In genomic region chr10:93430915-93431522, GRCm38 (mm10) we compare ENCODE assay signal across 8 mouse cellular contexts. TPM values are rescaled to one million over a fixed set of nuclear protein-coding genes. Genes with fewer than 3 reads are reported as not detected.
DNase-seq lines count a peak whose midpoint lies in the region; ATAC-seq and TF ChIP-seq lines count a peak whose summit lies in the region.

No protein-coding gene starts in this region.

- TF ChIP-seq CTCF in ES-Bruce4 (IDR thresholded peaks at IDR 0.05; ENCODE audit: low read depth, low read length) = no peak

- DNase-seq in adrenal gland, adult (ENCODE audit: inconsistent age in 2 of 2, low spot score in 1 of 2) = peak; percentile 32 to 66
- no peak for DNase-seq in adrenal gland, postnatal 4 days (ENCODE audit: low spot score in 2 of 2)
- peak; percentile 39 to 51 for DNase-seq in kidney, postnatal 25 days
- DNase-seq in midbrain, embryonic 10.5 days (ENCODE audit: low spot score) = peak; percentile 78
- peak; percentile 45 to 62 for DNase-seq in thymus, postnatal 10 days (ENCODE audit: low spot score in 2 of 2)
- DNase-seq in layer of hippocampus, postnatal 36 days = no peak

- H3K4me2 ChIP-seq in forebrain, embryonic 15.5 days (replicated peaks) = peak overlapping the region; percentile 55

- 0 out of 2 replicates have a peak, but pooled peaks have one; percentile 30 for ATAC-seq in forebrain, embryonic 15.5 days (replicated peaks)

- no peak for TF ChIP-seq EP300 in ES-Bruce4 (IDR thresholded peaks at IDR 0.05; ENCODE audit: insufficient read depth, low read depth, low read length)

- peaks cover 2% of the 10 kb centered on the region for H3K4me1 ChIP-seq in ES-Bruce4 (ENCODE audit: control insufficient read depth, insufficient read depth, low read length)
- H3K4me1 ChIP-seq in forebrain, embryonic 15.5 days = peaks cover 29% of the 10 kb centered on the region
- H3K4me1 ChIP-seq in midbrain, embryonic 10.5 days = peaks cover 28% of the 10 kb centered on the region

- TF ChIP-seq POLR2A in ES-Bruce4 (IDR thresholded peaks at IDR 0.05; ENCODE audit: insufficient read depth, low read length) = no peak

- H3K9me3 ChIP-seq in ES-Bruce4 (replicated peaks; ENCODE audit: control insufficient read depth, insufficient read depth, low read length, poor library complexity, severe bottlenecking) = no peaks in the 10 kb centered on the region
- no peaks in the 10 kb centered on the region for H3K9me3 ChIP-seq in forebrain, embryonic 15.5 days
- no peaks in the 10 kb centered on the region for H3K9me3 ChIP-seq in midbrain, embryonic 10.5 days (replicated peaks)

- WGBS in forebrain, embryonic 15.5 days = 5% methylated on average over 22 of the region's 22 CpGs
- 10% methylated on average over 22 of the region's 22 CpGs for WGBS in midbrain, embryonic 10.5 days

- H3K27ac ChIP-seq in ES-Bruce4 (ENCODE audit: insufficient read depth, low read length) = no peak overlapping the region
- H3K27ac ChIP-seq in forebrain, embryonic 15.5 days (replicated peaks) = peak overlapping the region; percentile 56
- peak overlapping the region; percentile 85 for H3K27ac ChIP-seq in midbrain, embryonic 10.5 days (replicated peaks)

- no peak overlapping the region for H3K9ac ChIP-seq in ES-Bruce4 (ENCODE audit: low read depth, poor library complexity, severe bottlenecking)
- H3K9ac ChIP-seq in forebrain, embryonic 15.5 days (replicated peaks) = peak overlapping the region; percentile 47; the same call in 1 of the 2 replicates

- H3K4me3 ChIP-seq in ES-Bruce4 (ENCODE audit: low read depth, low read length) = 0 out of 2 replicates have a peak overlapping the region, but pooled peaks have one; percentile 0
- H3K4me3 ChIP-seq in forebrain, embryonic 15.5 days = peak overlapping the region; percentile 34
- peak overlapping the region; percentile 50 for H3K4me3 ChIP-seq in midbrain, embryonic 10.5 days

- H3K36me3 ChIP-seq in ES-Bruce4 (ENCODE audit: control insufficient read depth, insufficient read depth, low read length, poor library complexity, severe bottlenecking) = no peaks in the 10 kb centered on the region
- no peaks in the 10 kb centered on the region for H3K36me3 ChIP-seq in forebrain, embryonic 15.5 days
- no peaks in the 10 kb centered on the region for H3K36me3 ChIP-seq in midbrain, embryonic 10.5 days

- no peaks in the 10 kb centered on the region for H3K27me3 ChIP-seq in ES-Bruce4 (ENCODE audit: control insufficient read depth, insufficient read depth, low read length, poor library complexity, severe bottlenecking)
- no peaks in the 10 kb centered on the region for H3K27me3 ChIP-seq in forebrain, embryonic 15.5 days
- 0 out of 2 replicates have a peak, but pooled peaks cover 11% of the 10 kb centered on the region for H3K27me3 ChIP-seq in midbrain, embryonic 10.5 days (ENCODE audit: low read depth, poor library complexity, severe bottlenecking)

RNA-seq across cellular contexts. Expression of gene Lta4h, which starts 22.2 kb away (rescaled TPM):
- total RNA-seq in adrenal gland, postnatal 4 days (2021) = 10 to 100 TPM; 90.0 to 93.3 TPM
- polyA plus RNA-seq in ES-Bruce4 (2011; ENCODE audit: insufficient read depth, insufficient read length, low read depth, missing spikeins) = 53.6 and 60.7 TPM in 2 replicates
- polyA plus RNA-seq in forebrain, embryonic 15.5 days (2015; fragmentation: Nextera tagmentation; extraction: Ambion mirVana) = 95.1 and 99.0 TPM in 2 replicates
- 153 TPM in 2 replicates for polyA plus RNA-seq in midbrain, embryonic 10.5 days (2016; fragmentation: Nextera tagmentation; extraction: Ambion mirVana)
- 10 to 100 TPM; 53.5 to 59.1 TPM for total RNA-seq in layer of hippocampus, postnatal 36 days (2021)

RNA-seq across cellular contexts. Expression of gene Hal, which starts 57.5 kb away (rescaled TPM):
- 1 to 10 TPM in 1 of 2 experiments, under 1 TPM in 1; 0.17 to 5.9 TPM for total RNA-seq in adrenal gland, postnatal 4 days (2021)
- 1.2 and 1.6 TPM in 2 replicates for polyA plus RNA-seq in ES-Bruce4 (2011; ENCODE audit: insufficient read depth, insufficient read length, low read depth, missing spikeins)
- polyA plus RNA-seq in forebrain, embryonic 15.5 days (2015; fragmentation: Nextera tagmentation; extraction: Ambion mirVana) = not detected in 2 replicates
- 0.16 and 0.20 TPM in 2 replicates for polyA plus RNA-seq in midbrain, embryonic 10.5 days (2016; fragmentation: Nextera tagmentation; extraction: Ambion mirVana)
- under 1 TPM in 1 of 2 experiments, not detected in 1; 0.25 TPM for total RNA-seq in layer of hippocampus, postnatal 36 days (2021)

Comparison
In these comparisons a context has a peak if more than half of its experiments do, and no peak if none do; other contexts are left out.
1. DNase-seq: peak in adrenal gland, adult (2 of 2), kidney, postnatal 25 days (2 of 2), midbrain, embryonic 10.5 days (single experiment) and thymus, postnatal 10 days (2 of 2); none in adrenal gland, postnatal 4 days (0 of 2) and layer of hippocampus, postnatal 36 days (0 of 2).
2. H3K4me3 ChIP-seq: peak in every context shown above with its lines; median percentile 50 in midbrain, embryonic 10.5 days; 34 in forebrain, embryonic 15.5 days; 0 in ES-Bruce4.